Mouse (Mus musculus) olfactory bulb, adult 2 months (tissue): ENCODE measurements around the gene Gemin7.

Experiments
- CTCF ChIP-seq: fragments of 200-500 bp; IDR thresholded peaks from 2 replicates; pipeline ENCODE4 v1.5.1; 2012; ENCODE audit warnings: low read depth, mild to moderate bottlenecking, low read length, moderate library complexity; ENCODE audit not compliant: insufficient read depth
- POLR2A ChIP-seq: fragments of 200-500 bp; IDR thresholded peaks from 2 replicates; pipeline ENCODE4 v1.6.1; 2012; ENCODE audit warnings: mild to moderate bottlenecking, low read depth, low read length, moderate library complexity; ENCODE audit not compliant: insufficient read depth

- TF ChIP-seq CTCF = no peak
- TF ChIP-seq POLR2A = no peak
Observed at GRCm38 (mm10) chr7:19517652-19518365, 59.6 kb downstream of the Gemin7 start, which contains the start of gene Nkpd1.
